Mouse (Mus musculus) stomach, postnatal 0 days (tissue): ENCODE data around the gene Zfp646.

Source experiments
- CTCF ChIP-seq: IDR thresholded peaks from 2 replicates; pipeline ENCODE4 v1.5.1; 2016; ENCODE audit warnings: antibody characterized with exemption, low read depth, mild to moderate bottlenecking, moderate library complexity
- EP300 ChIP-seq: optimal IDR thresholded peaks from 2 replicates; pipeline ENCODE3; 2016; ENCODE audit warnings: antibody characterized with exemption

GRCm38 (mm10) chr7:127835550-127835949 is 40.5 kb upstream of the Zfp646 start:
- TF ChIP-seq CTCF (no peak), EP300 (no peak)
